Mouse (Mus musculus) embryonic facial prominence, embryonic 13.5 days (tissue): ENCODE data around the gene Adipoq. TPM values are rescaled to one million over a fixed set of nuclear protein-coding genes. Genes with fewer than 3 reads are reported as not detected.

ENCODE experiments used
- ATAC-seq: fragments of 200-750 bp; cut with Nextera tagmentation; 2 replicates; pipeline ENCODE4 v1.8.0; 2017; ENCODE audit warnings: low read depth; ENCODE audit not compliant: insufficient number of reproducible peaks, insufficient read depth, low FRiP score, low TSS enrichment
- H3K27ac ChIP-seq: fragments of 300-500 bp; sonication (generic); 2 replicates; pipeline ENCODE4 v1.5.1; 2015; ENCODE audit warnings: moderate library complexity, mild to moderate bottlenecking, inconsistent platforms
- H3K27me3 ChIP-seq: fragments of 300-500 bp; sonication (generic); 2 replicates; pipeline ENCODE4 v1.6.1; 2015; ENCODE audit warnings: mild to moderate bottlenecking, inconsistent platforms
- H3K36me3 ChIP-seq: fragments of 300-500 bp; sonication (generic); 2 replicates; pipeline ENCODE4 v1.6.1; 2015; ENCODE audit warnings: mild to moderate bottlenecking, inconsistent platforms
- H3K4me1 ChIP-seq: fragments of 300-500 bp; sonication (generic); 2 replicates; pipeline ENCODE4 v1.6.1; 2015; ENCODE audit warnings: inconsistent platforms
- H3K4me2 ChIP-seq: fragments of 300-500 bp; sonication (generic); 2 replicates; pipeline ENCODE4 v1.6.1; 2015; ENCODE audit warnings: moderate library complexity, mild to moderate bottlenecking, inconsistent platforms
- H3K4me3 ChIP-seq: fragments of 300-500 bp; sonication (generic); 2 replicates; pipeline ENCODE4 v1.5.1; 2015; ENCODE audit warnings: mild to moderate bottlenecking, inconsistent platforms
- H3K9ac ChIP-seq: fragments of 300-500 bp; sonication (generic); 2 replicates; pipeline ENCODE4 v1.6.1; 2015; ENCODE audit warnings: mild to moderate bottlenecking, inconsistent platforms
- H3K9me3 ChIP-seq: fragments of 300-500 bp; sonication (generic); 2 replicates; pipeline ENCODE4 v1.6.1; 2016; ENCODE audit warnings: inconsistent platforms
- WGBS: fragments of 180-500 bp; shearing (Covaris S2); methylation state at CpG from one replicate; pipeline ENCODE4 v1.1.7; 2015; ENCODE audit warnings: mixed read lengths; 5-methylcytosine and 5-hydroxymethylcytosine counted together
- polyA plus RNA-seq: library from polyadenylated mRNA; unstranded; fragments of >200 nt; fragmentation: Nextera tagmentation; extraction: Ambion mirVana; gene quantifications from 2 replicates; pipeline ENCODE4 v1.2.1, GENCODE M21; 2015

Adipoq gene
- polyA plus RNA-seq, 1 experiment from 2014 or later = not detected

- no peak overlapping the region for H3K27ac ChIP-seq
- no peaks in the 10 kb centered on the region for H3K27me3 ChIP-seq
- no peak overlapping the region for H3K4me2 ChIP-seq
- H3K9ac ChIP-seq = no peak overlapping the region
- ATAC-seq = no peak
- WGBS = 94% methylated on average over 3 of the region's 3 CpGs
- H3K9me3 ChIP-seq = no peaks in the 10 kb centered on the region
- H3K36me3 ChIP-seq = peaks cover 47% of the 10 kb centered on the region
- peaks cover 6% of the 10 kb centered on the region for H3K4me1 ChIP-seq
- no peak overlapping the region for H3K4me3 ChIP-seq
Observed at GRCm38 (mm10) chr16:23122446-23122845, 23.9 kb upstream of the Adipoq start.

- 92% methylated on average over 4 of the region's 4 CpGs for WGBS
Observed at GRCm38 (mm10) chr16:23123104-23123503, 23.2 kb upstream of the Adipoq start.

GRCm38 (mm10) chr16:23124398-23124797, 21.9 kb upstream of the Adipoq start:
- Histone ChIP-seq H3K9ac (no peak overlapping the region), H3K4me2 (no peak overlapping the region), H3K4me3 (no peak overlapping the region), H3K4me1 (peaks cover 14% of the 10 kb centered on the region), H3K36me3 (peaks cover 35% of the 10 kb centered on the region), H3K27ac (no peak overlapping the region), H3K9me3 (no peaks in the 10 kb centered on the region), H3K27me3 (no peaks in the 10 kb centered on the region)
- no peak for ATAC-seq
- 93% methylated on average over 4 of the region's 4 CpGs for WGBS

More at GRCm38 (mm10) chr16:23123104-23123503, 23.2 kb upstream of the Adipoq start:
- no peak overlapping the region for H3K4me2 ChIP-seq
- H3K4me3 ChIP-seq = no peak overlapping the region
- no peaks in the 10 kb centered on the region for H3K27me3 ChIP-seq
- H3K36me3 ChIP-seq = peaks cover 41% of the 10 kb centered on the region
- no peak overlapping the region for H3K9ac ChIP-seq
- no peaks in the 10 kb centered on the region for H3K9me3 ChIP-seq
- no peak for ATAC-seq
- H3K27ac ChIP-seq = no peak overlapping the region
- peaks cover 6% of the 10 kb centered on the region for H3K4me1 ChIP-seq

GRCm38 (mm10) chr16:23127311-23127672, 19.0 kb upstream of the Adipoq start:
- peak; percentile 29; the same call in 1 of the 2 replicates for ATAC-seq
- Histone ChIP-seq H3K36me3 (peaks cover 15% of the 10 kb centered on the region), H3K4me3 (peak overlapping the region; percentile 63), H3K9ac (peak overlapping the region; percentile 97), H3K4me1 (peaks cover 14% of the 10 kb centered on the region), H3K27ac (peak overlapping the region; percentile 97), H3K27me3 (no peaks in the 10 kb centered on the region), H3K4me2 (peak overlapping the region; percentile 83), H3K9me3 (no peaks in the 10 kb centered on the region)
- WGBS = 0% methylated on average over 4 of the region's 4 CpGs

- Histone ChIP-seq H3K4me1 (peaks cover 14% of the 10 kb centered on the region), H3K4me2 (peak within 1 kb of the TSS; percentile 83), H3K36me3 (peaks cover 11% of the 10 kb centered on the region), H3K27me3 (no peaks in the 10 kb centered on the region), H3K27ac (peak within 1 kb of the TSS; percentile 97), H3K9ac (peak within 1 kb of the TSS; percentile 97), H3K4me3 (peak within 1 kb of the TSS; percentile 63), H3K9me3 (no peaks in the 10 kb centered on the region)
- peak; percentile 86 for ATAC-seq
- under 1% methylated on average over 51 of the region's 51 CpGs for WGBS
Observed at GRCm38 (mm10) chr16:23127673-23128375, 18.5 kb upstream of the Adipoq start, which contains the start of gene Rfc4. Rfc4 (minus strand) TSS chr16:23127737.

- H3K4me1 ChIP-seq = peaks cover 14% of the 10 kb centered on the region
- no peak for ATAC-seq
- no peak overlapping the region for H3K4me2 ChIP-seq
- WGBS = 89% methylated on average over 3 of the region's 3 CpGs
- H3K4me3 ChIP-seq = no peak overlapping the region
- H3K9ac ChIP-seq = no peak overlapping the region; the same call in 1 of the 2 replicates
- H3K27ac ChIP-seq = no peak overlapping the region
- no peaks in the 10 kb centered on the region for H3K36me3 ChIP-seq
- H3K9me3 ChIP-seq = no peaks in the 10 kb centered on the region
- no peaks in the 10 kb centered on the region for H3K27me3 ChIP-seq
Observed at GRCm38 (mm10) chr16:23130303-23130702, 16.0 kb upstream of the Adipoq start.

- ATAC-seq = no peak
Observed at GRCm38 (mm10) chr16:23132336-23132735, 14.0 kb upstream of the Adipoq start.

GRCm38 (mm10) chr16:23135421-23136149, 10.8 kb upstream of the Adipoq start:
- H3K4me2 ChIP-seq = no peak overlapping the region
- no peaks in the 10 kb centered on the region for H3K9me3 ChIP-seq
- H3K27ac ChIP-seq = no peak overlapping the region
- H3K27me3 ChIP-seq = no peaks in the 10 kb centered on the region
- WGBS = 21% methylated on average over 11 of the region's 11 CpGs
- H3K4me1 ChIP-seq = no peaks in the 10 kb centered on the region
- no peak overlapping the region for H3K9ac ChIP-seq
- no peak overlapping the region for H3K4me3 ChIP-seq
- no peaks in the 10 kb centered on the region for H3K36me3 ChIP-seq
- ATAC-seq = no peak

More at GRCm38 (mm10) chr16:23132336-23132735, 14.0 kb upstream of the Adipoq start:
- H3K9me3 ChIP-seq = no peaks in the 10 kb centered on the region
- WGBS = 92% methylated on average over 1 of the region's 1 CpGs
- H3K4me2 ChIP-seq = no peak overlapping the region
- no peaks in the 10 kb centered on the region for H3K36me3 ChIP-seq
- H3K4me1 ChIP-seq = peaks cover 7% of the 10 kb centered on the region
- H3K27me3 ChIP-seq = no peaks in the 10 kb centered on the region
- H3K9ac ChIP-seq = no peak overlapping the region
- no peak overlapping the region for H3K4me3 ChIP-seq
- H3K27ac ChIP-seq = no peak overlapping the region

- Histone ChIP-seq H3K27ac (no peak overlapping the region), H3K36me3 (no peaks in the 10 kb centered on the region), H3K4me2 (no peak overlapping the region), H3K9me3 (no peaks in the 10 kb centered on the region), H3K9ac (no peak overlapping the region), H3K4me1 (no peaks in the 10 kb centered on the region), H3K27me3 (no peaks in the 10 kb centered on the region), H3K4me3 (no peak overlapping the region)
- ATAC-seq = no peak
- 55% methylated on average over 4 of the region's 4 CpGs for WGBS
Observed at GRCm38 (mm10) chr16:23136406-23136970, 9.8 kb upstream of the Adipoq start.

GRCm38 (mm10) chr16:23140911-23141310, 5.4 kb upstream of the Adipoq start:
- ATAC-seq = no peak
- Histone ChIP-seq H3K9me3 (no peaks in the 10 kb centered on the region), H3K4me3 (no peak overlapping the region), H3K4me2 (no peak overlapping the region), H3K36me3 (no peaks in the 10 kb centered on the region), H3K27ac (no peak overlapping the region), H3K27me3 (no peaks in the 10 kb centered on the region), H3K4me1 (no peaks in the 10 kb centered on the region), H3K9ac (no peak overlapping the region)
- 92% methylated on average over 3 of the region's 3 CpGs for WGBS

GRCm38 (mm10) chr16:23144326-23144725, 2.0 kb upstream of the Adipoq start:
- Histone ChIP-seq H3K4me1 (no peaks in the 10 kb centered on the region), H3K4me3 (no peak overlapping the region), H3K4me2 (no peak overlapping the region), H3K36me3 (no peaks in the 10 kb centered on the region), H3K9me3 (no peaks in the 10 kb centered on the region), H3K27ac (no peak overlapping the region), H3K27me3 (no peaks in the 10 kb centered on the region), H3K9ac (no peak overlapping the region)
- WGBS = 76% methylated on average over 7 of the region's 7 CpGs
- ATAC-seq = no peak
